Mouse (Mus musculus): ENCODE results near the gene Vash2. TPM values are rescaled to one million over a fixed set of nuclear protein-coding genes. Genes with fewer than 3 reads are reported as not detected.
A peak's percentile ranks its signal among the peaks of the same experiment; 100 is the strongest.

Gene Vash2
- polyA plus RNA-seq, 1 experiment from 2014 or later, result 68.6 TPM

DNA sequence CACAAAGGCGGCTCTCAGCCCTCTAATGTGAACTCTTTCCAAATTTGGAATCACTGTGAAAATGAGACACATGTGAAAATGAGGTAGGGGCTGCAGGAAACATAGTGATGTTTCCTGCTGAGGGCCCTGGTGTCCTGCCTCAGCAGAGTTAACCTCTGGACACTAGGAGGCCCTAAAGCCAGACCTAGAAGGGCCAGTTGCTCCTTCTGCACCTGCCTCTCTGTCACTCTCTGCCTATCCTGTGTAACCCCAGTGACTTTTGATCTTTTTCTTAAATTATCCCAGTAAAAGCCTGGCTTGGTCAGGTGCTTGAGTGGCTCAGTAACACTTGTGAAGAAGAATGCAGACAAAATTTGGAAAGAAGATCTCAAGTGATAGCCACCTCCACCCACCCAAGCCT is 4.3 kb downstream of the Vash2 start:
- Histone ChIP-seq H3K9ac (peak overlapping the region; percentile 15; the same call in 1 of the 2 replicates), H3K27ac (ENCODE audit: poor library complexity, severe bottlenecking) (peak overlapping the region; percentile 36), H3K4me1 (replicated peaks) (peaks cover 70% of the 10 kb centered on the region), H3K27me3 (replicated peaks) (no peaks in the 10 kb centered on the region), H3K36me3 (peaks cover 63% of the 10 kb centered on the region), H3K4me2 (no peak overlapping the region), H3K4me3 (no peak overlapping the region), H3K9me3 (replicated peaks) (no peaks in the 10 kb centered on the region)
- 50% methylated on average over 1 of the region's 1 CpGs for WGBS
- ATAC-seq (ENCODE audit: insufficient number of reproducible peaks, low FRiP score), result no peak

DNA sequence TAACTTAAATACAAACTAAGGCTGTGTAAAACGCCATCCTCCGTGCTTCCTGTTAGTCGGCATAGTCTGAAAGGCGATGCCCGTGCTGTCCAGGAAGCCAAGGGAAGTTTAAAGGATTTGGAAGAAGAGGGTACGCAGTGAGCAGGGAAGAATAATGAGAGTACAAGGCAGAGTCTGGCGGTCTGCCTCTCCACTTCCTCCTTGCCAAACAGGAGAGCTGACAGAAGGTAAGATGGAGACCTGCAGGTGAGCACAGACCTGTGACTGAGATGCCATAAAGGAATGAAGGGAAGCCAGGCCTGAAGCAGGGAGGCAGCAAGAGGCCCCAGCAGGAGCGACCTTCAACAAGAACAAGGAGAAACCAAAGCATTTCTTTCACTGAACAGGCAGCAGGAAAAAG is 4.9 kb downstream of the Vash2 start:
- WGBS, result 85% methylated on average over 8 of the region's 8 CpGs
- Histone ChIP-seq H3K9me3 (replicated peaks) (no peaks in the 10 kb centered on the region), H3K27ac (ENCODE audit: poor library complexity, severe bottlenecking) (peak overlapping the region; percentile 36), H3K4me3 (no peak overlapping the region), H3K36me3 (peaks cover 69% of the 10 kb centered on the region), H3K9ac (peak overlapping the region; percentile 15; the same call in 1 of the 2 replicates), H3K27me3 (replicated peaks) (no peaks in the 10 kb centered on the region), H3K4me2 (no peak overlapping the region), H3K4me1 (replicated peaks) (peaks cover 74% of the 10 kb centered on the region)
- ATAC-seq (ENCODE audit: insufficient number of reproducible peaks, low FRiP score), result no peak

DNA sequence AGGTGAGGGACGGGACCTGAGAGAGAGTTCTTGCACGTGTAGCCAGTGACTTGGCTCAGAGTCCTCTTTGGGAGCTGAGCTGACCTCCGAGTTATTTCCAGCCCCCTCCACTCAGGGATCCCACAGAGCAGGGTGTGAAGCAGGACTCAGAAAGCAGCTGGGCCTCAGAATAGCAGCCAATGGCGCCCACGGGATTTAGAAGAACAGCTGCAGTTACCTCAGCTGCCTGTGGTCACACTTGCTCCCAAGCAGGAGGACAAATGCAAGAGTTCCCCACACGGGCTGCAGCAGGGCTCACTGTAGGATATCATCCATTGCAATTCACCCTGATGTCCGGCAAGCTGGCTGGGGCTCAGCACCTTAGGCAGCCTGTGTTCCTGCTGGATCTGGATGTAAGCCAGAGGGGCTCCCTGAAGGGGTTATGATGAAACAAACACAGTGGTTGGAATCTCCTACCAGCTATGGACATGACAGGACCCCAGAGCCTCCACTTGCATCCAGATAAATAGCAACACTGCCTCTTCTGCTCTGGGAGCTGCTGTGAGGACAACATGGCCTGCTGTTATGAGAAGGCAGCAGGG is 6.4 kb downstream of the Vash2 start:
- Histone ChIP-seq H3K27ac (ENCODE audit: poor library complexity, severe bottlenecking) (peak overlapping the region; percentile 75), H3K4me1 (replicated peaks) (peaks cover 76% of the 10 kb centered on the region), H3K9me3 (replicated peaks) (no peaks in the 10 kb centered on the region), H3K36me3 (peaks cover 83% of the 10 kb centered on the region), H3K9ac (peak overlapping the region; percentile 48), H3K27me3 (replicated peaks) (no peaks in the 10 kb centered on the region), H3K4me3 (no peak overlapping the region), H3K4me2 (peak overlapping the region; percentile 17)
- 35% methylated on average over 7 of the region's 7 CpGs for WGBS
- peak; percentile 54; the same call in 1 of the 2 replicates for ATAC-seq (ENCODE audit: insufficient number of reproducible peaks, low FRiP score)

DNA sequence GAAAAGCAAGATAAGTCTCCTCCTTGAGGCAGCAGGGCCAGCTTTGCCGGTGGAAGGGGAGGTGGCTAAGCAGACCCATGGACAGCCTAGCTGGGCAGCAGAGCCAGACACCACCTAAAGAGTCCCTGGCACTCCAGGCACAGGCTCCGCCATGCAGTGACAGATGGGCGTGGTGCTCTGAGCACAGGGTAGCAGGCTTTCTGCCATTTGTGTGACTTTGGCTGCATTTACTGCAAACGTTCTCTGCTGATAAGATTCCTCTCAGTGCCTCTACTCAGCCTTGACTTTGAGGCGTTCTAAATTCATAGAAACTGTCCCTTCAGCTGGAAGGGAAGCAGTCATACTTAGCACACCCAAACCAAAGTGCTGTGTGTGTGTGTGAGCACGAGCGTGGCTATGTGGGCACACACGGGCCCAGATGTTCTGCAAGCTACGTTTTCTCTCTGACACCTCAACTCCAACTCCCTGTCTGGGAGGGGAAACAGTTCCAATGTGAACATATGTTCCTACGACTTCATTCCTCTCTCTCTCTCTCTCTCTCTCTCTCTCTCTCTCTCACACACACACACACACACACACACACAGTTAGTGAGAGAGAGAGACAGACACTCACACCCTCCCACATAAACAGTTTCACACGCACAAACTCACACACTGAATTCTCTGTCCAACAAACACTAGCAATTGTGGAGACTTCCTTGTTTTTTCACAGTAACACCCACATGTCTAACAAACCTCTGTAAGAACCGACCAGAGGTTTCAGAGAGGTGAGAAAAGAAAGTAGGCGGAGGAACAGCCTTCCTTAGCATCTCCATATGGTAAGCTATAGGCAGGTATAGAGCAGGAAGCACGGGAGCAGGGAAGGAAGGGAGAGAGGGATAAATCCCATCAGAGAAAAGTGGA is 7.1 kb downstream of the Vash2 start:
- Histone ChIP-seq H3K9ac (peak overlapping the region; percentile 48), H3K27me3 (replicated peaks) (no peaks in the 10 kb centered on the region), H3K36me3 (peaks cover 90% of the 10 kb centered on the region), H3K4me3 (no peak overlapping the region), H3K4me1 (replicated peaks) (peaks cover 69% of the 10 kb centered on the region), H3K9me3 (replicated peaks) (no peaks in the 10 kb centered on the region), H3K4me2 (peak overlapping the region; percentile 17), H3K27ac (ENCODE audit: poor library complexity, severe bottlenecking) (peak overlapping the region; percentile 75)
- WGBS, result 68% methylated on average over 14 of the region's 14 CpGs
- ATAC-seq (ENCODE audit: insufficient number of reproducible peaks, low FRiP score), result no peak

DNA sequence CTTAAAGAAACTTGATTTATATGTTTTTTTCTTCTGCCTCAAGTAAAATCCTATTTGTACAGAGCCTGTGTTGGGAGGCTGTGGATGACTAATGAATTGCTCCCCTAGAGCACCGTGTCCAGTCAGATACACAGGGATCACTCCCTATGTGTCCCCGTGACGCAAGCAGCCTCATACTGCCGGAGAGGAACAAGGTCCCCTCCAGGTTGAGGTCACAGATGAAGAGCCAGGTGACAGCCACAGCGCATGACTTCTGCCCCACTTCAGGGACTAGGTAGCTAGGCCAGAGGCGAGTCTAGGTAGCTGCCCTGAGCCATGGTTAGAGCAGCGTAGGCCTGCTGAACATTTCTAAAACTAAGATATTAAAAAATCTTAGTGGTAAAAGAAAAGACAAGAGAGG is 11.1 kb downstream of the Vash2 start:
- no peak overlapping the region for H3K4me3 ChIP-seq
- WGBS, result 91% methylated on average over 7 of the region's 7 CpGs
- no peaks in the 10 kb centered on the region for H3K9me3 ChIP-seq (replicated peaks)
- no peak overlapping the region for H3K9ac ChIP-seq
- H3K27ac ChIP-seq (ENCODE audit: poor library complexity, severe bottlenecking), result no peak overlapping the region
- ATAC-seq (ENCODE audit: insufficient number of reproducible peaks, low FRiP score), result no peak
- peaks cover 86% of the 10 kb centered on the region for H3K36me3 ChIP-seq
- H3K4me2 ChIP-seq, result no peak overlapping the region
- no peaks in the 10 kb centered on the region for H3K27me3 ChIP-seq (replicated peaks)
- peaks cover 53% of the 10 kb centered on the region for H3K4me1 ChIP-seq (replicated peaks)

DNA sequence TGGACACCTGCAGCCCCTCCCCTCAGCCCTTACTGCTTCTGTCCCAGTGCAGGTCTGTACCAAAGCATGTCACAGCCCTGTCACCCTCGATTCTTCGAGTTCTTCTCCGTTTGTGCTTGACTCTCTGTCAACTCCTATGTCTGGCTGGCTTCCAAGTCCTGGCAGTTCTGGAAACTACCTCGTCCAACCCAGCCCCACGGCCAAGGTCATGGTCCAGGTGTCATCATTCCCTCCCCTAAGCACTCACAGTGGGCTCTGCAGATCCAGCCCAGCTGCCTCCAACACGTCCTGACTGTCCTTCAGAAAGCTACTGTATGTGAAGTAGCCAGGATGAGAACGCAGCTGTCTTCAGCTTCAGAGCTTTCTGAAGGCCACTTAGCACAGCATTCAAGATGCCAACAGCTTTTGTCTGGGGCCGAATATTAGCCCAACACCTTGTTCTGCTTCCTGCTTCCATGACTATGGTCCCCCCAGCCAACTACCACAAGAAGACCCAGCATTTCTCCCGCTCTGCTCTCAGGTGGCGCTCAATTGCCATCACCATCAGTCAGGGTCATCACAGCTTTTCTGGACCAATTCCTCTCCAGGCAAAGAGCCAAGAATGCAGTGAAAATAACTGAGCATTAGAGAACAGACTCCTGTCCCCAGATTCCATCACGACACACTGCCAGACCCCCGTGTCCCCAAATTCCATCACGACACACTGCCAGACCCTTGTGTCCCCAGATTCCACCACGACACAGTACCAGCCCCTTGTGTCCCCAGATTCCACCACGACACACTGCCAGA is 13.9 kb downstream of the Vash2 start:
- H3K4me1 ChIP-seq (replicated peaks), result peaks cover 36% of the 10 kb centered on the region
- no peaks in the 10 kb centered on the region for H3K9me3 ChIP-seq (replicated peaks)
- 0 out of 2 replicates have a peak, but pooled peaks have one; percentile 45 for ATAC-seq (ENCODE audit: insufficient number of reproducible peaks, low FRiP score)
- peak overlapping the region; percentile 73 for H3K27ac ChIP-seq (ENCODE audit: poor library complexity, severe bottlenecking)
- H3K4me3 ChIP-seq, result no peak overlapping the region
- H3K4me2 ChIP-seq, result no peak overlapping the region
- no peak overlapping the region for H3K9ac ChIP-seq
- peaks cover 85% of the 10 kb centered on the region for H3K36me3 ChIP-seq
- 46% methylated on average over 15 of the region's 15 CpGs for WGBS
- no peaks in the 10 kb centered on the region for H3K27me3 ChIP-seq (replicated peaks)

DNA sequence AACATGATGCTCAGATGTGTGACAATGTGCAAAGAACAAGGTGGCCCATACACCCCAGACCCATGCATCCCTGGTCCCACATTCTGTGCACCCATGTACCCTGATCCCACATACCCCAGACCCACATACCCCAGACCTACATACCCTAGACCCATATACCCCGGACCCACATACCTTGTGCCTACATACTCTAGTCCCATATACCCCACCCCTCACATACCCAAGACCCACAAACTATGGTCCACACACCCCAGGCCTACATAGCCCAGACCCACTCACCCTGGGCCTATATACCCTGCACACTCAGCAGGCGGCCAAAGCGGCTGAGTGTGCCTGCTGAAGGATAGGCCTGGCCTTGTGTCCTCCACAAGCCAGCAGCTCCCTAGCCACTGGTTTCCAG is 16.3 kb downstream of the Vash2 start:
- peaks cover 87% of the 10 kb centered on the region for H3K36me3 ChIP-seq

DNA sequence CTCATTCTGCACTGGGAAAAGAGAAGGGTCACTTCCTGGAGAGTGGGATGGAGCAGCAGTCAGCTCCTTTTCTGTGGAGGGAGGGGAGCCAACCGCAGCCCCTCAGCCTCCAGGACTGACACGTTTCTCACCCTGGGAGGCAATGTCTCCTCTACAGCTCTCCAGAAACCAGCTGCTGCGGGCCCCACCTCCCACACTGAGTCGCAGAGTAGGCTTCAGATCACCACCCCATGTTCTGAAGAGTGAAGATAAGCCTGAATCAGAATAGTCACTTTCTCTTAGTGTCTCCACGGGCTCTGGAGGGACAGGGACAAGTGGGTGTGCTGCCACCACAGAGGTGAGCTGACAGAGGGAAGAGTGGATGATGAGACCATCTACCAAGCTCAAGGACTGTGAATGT is 20.3 kb downstream of the Vash2 start:
- H3K27ac ChIP-seq (ENCODE audit: poor library complexity, severe bottlenecking), result peak overlapping the region; percentile 43
- H3K27me3 ChIP-seq (replicated peaks), result no peaks in the 10 kb centered on the region
- 37% methylated on average over 5 of the region's 5 CpGs for WGBS
- ATAC-seq (ENCODE audit: insufficient number of reproducible peaks, low FRiP score), result no peak
- no peak overlapping the region for H3K4me2 ChIP-seq
- H3K9me3 ChIP-seq (replicated peaks), result no peaks in the 10 kb centered on the region
- H3K4me3 ChIP-seq, result no peak overlapping the region
- H3K4me1 ChIP-seq (replicated peaks), result peaks cover 32% of the 10 kb centered on the region
- peak overlapping the region; percentile 27; the same call in 1 of the 2 replicates for H3K9ac ChIP-seq
- H3K36me3 ChIP-seq, result peaks cover 95% of the 10 kb centered on the region

More for the DNA sequence above, 16.3 kb downstream of the Vash2 start:
- H3K4me2 ChIP-seq, result no peak overlapping the region
- H3K4me1 ChIP-seq (replicated peaks), result peaks cover 36% of the 10 kb centered on the region
- H3K9me3 ChIP-seq (replicated peaks), result no peaks in the 10 kb centered on the region
- no peak for ATAC-seq (ENCODE audit: insufficient number of reproducible peaks, low FRiP score)
- H3K4me3 ChIP-seq, result no peak overlapping the region
- no peak overlapping the region for H3K9ac ChIP-seq
- WGBS, result 82% methylated on average over 3 of the region's 3 CpGs
- no peaks in the 10 kb centered on the region for H3K27me3 ChIP-seq (replicated peaks)
- H3K27ac ChIP-seq (ENCODE audit: poor library complexity, severe bottlenecking), result no peak overlapping the region

DNA sequence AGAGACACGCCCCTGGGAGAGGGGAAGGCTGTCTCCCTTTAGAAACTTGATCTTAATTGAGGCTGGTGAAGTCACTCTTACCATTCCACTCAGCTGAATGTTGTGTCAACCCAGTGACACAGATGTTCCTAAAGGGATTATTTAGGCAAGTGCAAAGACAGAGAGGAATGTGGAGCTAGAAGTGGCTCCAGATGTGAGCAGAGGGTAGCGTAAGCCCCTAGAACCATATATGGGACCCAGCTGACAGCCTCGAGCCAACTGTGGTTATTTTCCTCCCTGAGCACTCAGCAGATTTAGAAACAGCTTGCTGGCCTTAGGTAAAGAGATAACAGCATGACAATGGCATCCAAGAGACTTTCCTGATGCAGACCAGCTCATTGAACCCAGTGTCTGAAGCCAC is 26.1 kb downstream of the Vash2 start:
- H3K36me3 ChIP-seq, result peaks cover 90% of the 10 kb centered on the region
- no peak overlapping the region for H3K9ac ChIP-seq
- peak; percentile 74 for ATAC-seq (ENCODE audit: insufficient number of reproducible peaks, low FRiP score)
- H3K4me2 ChIP-seq, result no peak overlapping the region
- H3K9me3 ChIP-seq (replicated peaks), result no peaks in the 10 kb centered on the region
- H3K27me3 ChIP-seq (replicated peaks), result no peaks in the 10 kb centered on the region
- peaks cover 46% of the 10 kb centered on the region for H3K4me1 ChIP-seq (replicated peaks)
- peak overlapping the region; percentile 92 for H3K27ac ChIP-seq (ENCODE audit: poor library complexity, severe bottlenecking)
- WGBS, result 39% methylated on average over 3 of the region's 3 CpGs
- H3K4me3 ChIP-seq, result no peak overlapping the region

DNA sequence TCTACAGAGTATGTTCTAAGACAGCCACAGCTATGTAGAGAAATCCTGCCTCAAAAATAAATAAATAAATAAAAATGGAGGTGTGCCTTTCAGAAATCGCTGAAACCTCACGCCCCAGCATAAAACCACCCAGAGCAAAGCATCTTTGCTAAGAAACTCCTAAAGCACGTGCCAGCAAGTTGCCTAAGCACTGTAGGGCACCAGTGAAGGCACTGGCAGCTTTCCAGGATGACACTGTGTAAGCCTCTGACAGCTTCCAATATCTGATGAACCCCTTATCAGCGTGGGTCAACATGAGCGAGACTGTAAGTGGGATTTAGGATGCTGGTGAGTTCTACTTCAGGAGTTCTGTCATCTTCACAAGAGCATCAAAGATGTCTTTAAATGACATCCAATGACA is 28.1 kb downstream of the Vash2 start:
- Histone ChIP-seq H3K36me3 (peaks cover 85% of the 10 kb centered on the region), H3K27me3 (replicated peaks) (no peaks in the 10 kb centered on the region), H3K4me1 (replicated peaks) (peaks cover 46% of the 10 kb centered on the region), H3K4me2 (no peak overlapping the region), H3K27ac (ENCODE audit: poor library complexity, severe bottlenecking) (no peak overlapping the region), H3K9ac (no peak overlapping the region), H3K4me3 (no peak overlapping the region), H3K9me3 (replicated peaks) (no peaks in the 10 kb centered on the region)
- ATAC-seq (ENCODE audit: insufficient number of reproducible peaks, low FRiP score), result no peak
- WGBS, result 61% methylated on average over 5 of the region's 5 CpGs

DNA sequence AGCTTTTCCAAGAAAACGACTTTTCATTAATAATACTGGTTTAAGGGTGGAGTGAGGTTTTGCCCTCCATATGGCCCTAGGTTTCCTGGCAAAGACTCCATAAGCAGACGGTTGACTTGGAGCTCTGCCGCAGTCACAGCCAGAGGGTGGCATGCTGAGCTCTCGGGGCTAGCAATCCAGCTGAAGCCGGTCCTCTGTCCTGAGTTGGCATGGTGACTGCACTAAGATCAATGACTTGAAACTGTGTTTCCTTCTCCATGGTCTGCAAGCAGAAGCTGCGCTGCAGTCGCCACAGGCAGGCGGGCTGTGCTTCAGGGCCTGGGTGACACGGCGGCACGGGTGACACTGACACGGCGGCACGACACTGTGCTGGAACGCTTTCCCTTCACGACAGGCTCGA is 30.2 kb downstream of the Vash2 start:
- WGBS, result 88% methylated on average over 17 of the region's 17 CpGs
- H3K36me3 ChIP-seq, result peaks cover 77% of the 10 kb centered on the region
- H3K27me3 ChIP-seq (replicated peaks), result no peaks in the 10 kb centered on the region
- H3K27ac ChIP-seq (ENCODE audit: poor library complexity, severe bottlenecking), result peak overlapping the region; percentile 28; the same call in 1 of the 2 replicates
- no peak overlapping the region for H3K9ac ChIP-seq
- no peak overlapping the region for H3K4me3 ChIP-seq
- no peak overlapping the region for H3K4me2 ChIP-seq
- ATAC-seq (ENCODE audit: insufficient number of reproducible peaks, low FRiP score), result no peak
- no peaks in the 10 kb centered on the region for H3K9me3 ChIP-seq (replicated peaks)
- H3K4me1 ChIP-seq (replicated peaks), result peaks cover 27% of the 10 kb centered on the region
